Mouse (Mus musculus): ENCODE measurements at regions not wholly inside any gene's neighbourhood (a gene's known extent, or its start where the extent isn't known, plus 50 kb on each side); places are given as distances from the start of the nearest gene placed in this dataset.

- TF ChIP-seq CTCF (IDR thresholded peaks at IDR 0.05; ENCODE audit: low read depth), result no peak
- no peak for DNase-seq (ENCODE audit: low spot score)
These were observed 112.3 kb upstream of the Prdm1 start for GRCm38 (mm10) chr10:44640620-44641019.

GRCm38 (mm10) chr10:44638678-44639077 is 110.4 kb upstream of the Prdm1 start:
- no peaks in the 10 kb centered on the region for H3K36me3 ChIP-seq (ENCODE audit: insufficient read depth, low read length)
- ATAC-seq (no peak), DNase-seq (ENCODE audit: low spot score) (no peak)
- no peak overlapping the region for H3K27ac ChIP-seq
- no peaks in the 10 kb centered on the region for H3K4me1 ChIP-seq (ENCODE audit: insufficient read depth, low read length)
- no peaks in the 10 kb centered on the region for H3K9me3 ChIP-seq (ENCODE audit: low read length)
- H3K9ac ChIP-seq (replicated peaks; ENCODE audit: low read length), result no peak overlapping the region
- H3K27me3 ChIP-seq (ENCODE audit: insufficient read depth, low read length), result no peaks in the 10 kb centered on the region
- H3K4me3 ChIP-seq (ENCODE audit: low read length), result no peak overlapping the region
- TF ChIP-seq CTCF (IDR thresholded peaks at IDR 0.05; ENCODE audit: low read depth), result no peak
- WGBS, result 87% methylated on average over 2 of the region's 2 CpGs
- no peak overlapping the region for H3K4me2 ChIP-seq (ENCODE audit: low read depth, low read length)

More at GRCm38 (mm10) chr10:44640620-44641019, 112.3 kb upstream of the Prdm1 start:
- H3K27ac ChIP-seq, result no peak overlapping the region
- H3K9ac ChIP-seq (replicated peaks; ENCODE audit: low read length), result no peak overlapping the region
- H3K27me3 ChIP-seq (ENCODE audit: insufficient read depth, low read length), result no peaks in the 10 kb centered on the region
- H3K4me1 ChIP-seq (ENCODE audit: insufficient read depth, low read length), result no peaks in the 10 kb centered on the region
- no peak overlapping the region for H3K4me2 ChIP-seq (ENCODE audit: low read depth, low read length)
- no peak overlapping the region for H3K4me3 ChIP-seq (ENCODE audit: low read length)
- no peaks in the 10 kb centered on the region for H3K9me3 ChIP-seq (ENCODE audit: low read length)
- 95% methylated on average over 8 of the region's 8 CpGs for WGBS
- no peaks in the 10 kb centered on the region for H3K36me3 ChIP-seq (ENCODE audit: insufficient read depth, low read length)
- ATAC-seq, result no peak

GRCm38 (mm10) chr10:44636786-44637185 is 108.5 kb upstream of the Prdm1 start:
- no peak for TF ChIP-seq CTCF (IDR thresholded peaks at IDR 0.05; ENCODE audit: low read depth)
- WGBS, result 85% methylated on average over 3 of the region's 3 CpGs
- DNase-seq (ENCODE audit: low spot score) (no peak), ATAC-seq (no peak)
- no peak overlapping the region for H3K4me2 ChIP-seq (ENCODE audit: low read depth, low read length)
- no peak overlapping the region for H3K9ac ChIP-seq (replicated peaks; ENCODE audit: low read length)
- no peaks in the 10 kb centered on the region for H3K4me1 ChIP-seq (ENCODE audit: insufficient read depth, low read length)
- H3K36me3 ChIP-seq (ENCODE audit: insufficient read depth, low read length), result no peaks in the 10 kb centered on the region
- no peak overlapping the region for H3K4me3 ChIP-seq (ENCODE audit: low read length)
- no peaks in the 10 kb centered on the region for H3K9me3 ChIP-seq (ENCODE audit: low read length)
- H3K27me3 ChIP-seq (ENCODE audit: insufficient read depth, low read length), result no peaks in the 10 kb centered on the region
- H3K27ac ChIP-seq, result no peak overlapping the region

GRCm38 (mm10) chr10:44636061-44636460 is 107.8 kb upstream of the Prdm1 start:
- no peak overlapping the region for H3K9ac ChIP-seq (replicated peaks; ENCODE audit: low read length)
- no peaks in the 10 kb centered on the region for H3K36me3 ChIP-seq (ENCODE audit: insufficient read depth, low read length)
- H3K4me2 ChIP-seq (ENCODE audit: low read depth, low read length), result no peak overlapping the region
- no peaks in the 10 kb centered on the region for H3K27me3 ChIP-seq (ENCODE audit: insufficient read depth, low read length)
- no peak for TF ChIP-seq CTCF (IDR thresholded peaks at IDR 0.05; ENCODE audit: low read depth)
- ATAC-seq (no peak), DNase-seq (ENCODE audit: low spot score) (no peak)
- H3K9me3 ChIP-seq (ENCODE audit: low read length), result no peaks in the 10 kb centered on the region
- H3K4me1 ChIP-seq (ENCODE audit: insufficient read depth, low read length), result no peaks in the 10 kb centered on the region
- H3K27ac ChIP-seq, result no peak overlapping the region
- no peak overlapping the region for H3K4me3 ChIP-seq (ENCODE audit: low read length)

GRCm38 (mm10) chr10:44631584-44631983 is 103.3 kb upstream of the Prdm1 start:
- H3K9ac ChIP-seq (replicated peaks; ENCODE audit: low read length), result no peak overlapping the region
- ATAC-seq, result no peak
- H3K4me3 ChIP-seq (ENCODE audit: low read length), result no peak overlapping the region
- H3K27me3 ChIP-seq (ENCODE audit: insufficient read depth, low read length), result no peaks in the 10 kb centered on the region
- no peaks in the 10 kb centered on the region for H3K4me1 ChIP-seq (ENCODE audit: insufficient read depth, low read length)
- H3K9me3 ChIP-seq (ENCODE audit: low read length), result no peaks in the 10 kb centered on the region
- WGBS, result 77% methylated on average over 8 of the region's 8 CpGs
- no peaks in the 10 kb centered on the region for H3K36me3 ChIP-seq (ENCODE audit: insufficient read depth, low read length)
- no peak overlapping the region for H3K27ac ChIP-seq
- no peak overlapping the region for H3K4me2 ChIP-seq (ENCODE audit: low read depth, low read length)
- DNase-seq (ENCODE audit: low spot score), result no peak
- no peak for TF ChIP-seq CTCF (IDR thresholded peaks at IDR 0.05; ENCODE audit: low read depth)

GRCm38 (mm10) chr10:44630485-44630884 is 102.2 kb upstream of the Prdm1 start:
- 77% methylated on average over 13 of the region's 13 CpGs for WGBS
- no peak for DNase-seq (ENCODE audit: low spot score)

GRCm38 (mm10) chr10:44628387-44628786 is 100.1 kb upstream of the Prdm1 start:
- H3K9me3 ChIP-seq (ENCODE audit: low read length), result no peaks in the 10 kb centered on the region
- no peak overlapping the region for H3K9ac ChIP-seq (replicated peaks; ENCODE audit: low read length)
- ATAC-seq (no peak), DNase-seq (ENCODE audit: low spot score) (no peak)
- H3K4me3 ChIP-seq (ENCODE audit: low read length), result no peak overlapping the region
- no peaks in the 10 kb centered on the region for H3K36me3 ChIP-seq (ENCODE audit: insufficient read depth, low read length)
- no peak overlapping the region for H3K27ac ChIP-seq
- no peaks in the 10 kb centered on the region for H3K4me1 ChIP-seq (ENCODE audit: insufficient read depth, low read length)
- 92% methylated on average over 3 of the region's 3 CpGs for WGBS
- no peaks in the 10 kb centered on the region for H3K27me3 ChIP-seq (ENCODE audit: insufficient read depth, low read length)
- H3K4me2 ChIP-seq (ENCODE audit: low read depth, low read length), result no peak overlapping the region
- TF ChIP-seq CTCF (IDR thresholded peaks at IDR 0.05; ENCODE audit: low read depth), result no peak

More at GRCm38 (mm10) chr10:44630485-44630884, 102.2 kb upstream of the Prdm1 start:
- no peaks in the 10 kb centered on the region for H3K4me1 ChIP-seq (ENCODE audit: insufficient read depth, low read length)
- H3K4me3 ChIP-seq (ENCODE audit: low read length), result no peak overlapping the region
- ATAC-seq, result no peak
- no peak for TF ChIP-seq CTCF (IDR thresholded peaks at IDR 0.05; ENCODE audit: low read depth)
- no peak overlapping the region for H3K9ac ChIP-seq (replicated peaks; ENCODE audit: low read length)
- no peaks in the 10 kb centered on the region for H3K27me3 ChIP-seq (ENCODE audit: insufficient read depth, low read length)
- H3K4me2 ChIP-seq (ENCODE audit: low read depth, low read length), result no peak overlapping the region
- H3K9me3 ChIP-seq (ENCODE audit: low read length), result no peaks in the 10 kb centered on the region
- H3K27ac ChIP-seq, result no peak overlapping the region
- H3K36me3 ChIP-seq (ENCODE audit: insufficient read depth, low read length), result no peaks in the 10 kb centered on the region

Measured in hindbrain, postnatal 0 days (tissue).